Mouse (Mus musculus): ENCODE results near the gene Vps52.

Gene Vps52

GRCm38 (mm10) chr17:33920282-33921097, 35.1 kb upstream of the Vps52 start:
- DNase-seq (ENCODE audit: low read depth, low spot score): peak; percentile 87

GRCm38 (mm10) chr17:33921361-33921760, 34.3 kb upstream of the Vps52 start:
- no peak for DNase-seq (ENCODE audit: low read depth, low spot score)

- peak; percentile 77 for DNase-seq (ENCODE audit: low read depth, low spot score)
Measured at GRCm38 (mm10) chr17:33924577-33925283, 30.9 kb upstream of the Vps52 start.

GRCm38 (mm10) chr17:33925406-33926116, 30.1 kb upstream of the Vps52 start:
- no peak for DNase-seq (ENCODE audit: low read depth, low spot score)

GRCm38 (mm10) chr17:33926207-33926932, 29.2 kb upstream of the Vps52 start:
- DNase-seq (ENCODE audit: low read depth, low spot score): no peak

- DNase-seq (ENCODE audit: low read depth, low spot score): no peak
Measured at GRCm38 (mm10) chr17:33928251-33928947, 27.2 kb upstream of the Vps52 start.

GRCm38 (mm10) chr17:33929371-33930279, 26.0 kb upstream of the Vps52 start, which contains the start of gene Rgl2:
Gene Rgl2, plus strand, starts transcription at chr17:33929543.
- peak; percentile 94 for DNase-seq (ENCODE audit: low read depth, low spot score)

GRCm38 (mm10) chr17:33930280-33931158, 25.1 kb upstream of the Vps52 start:
- DNase-seq (ENCODE audit: low read depth, low spot score): peak; percentile 83

- peak; percentile 70 for DNase-seq (ENCODE audit: low read depth, low spot score)
Measured at GRCm38 (mm10) chr17:33931159-33931866, 24.3 kb upstream of the Vps52 start.

- DNase-seq (ENCODE audit: low read depth, low spot score): no peak
Measured at GRCm38 (mm10) chr17:33931947-33932346, 23.7 kb upstream of the Vps52 start.

GRCm38 (mm10) chr17:33932448-33932847, 23.2 kb upstream of the Vps52 start:
- DNase-seq (ENCODE audit: low read depth, low spot score): no peak

- DNase-seq (ENCODE audit: low read depth, low spot score): no peak
Measured at GRCm38 (mm10) chr17:33932970-33933369, 22.6 kb upstream of the Vps52 start.

- DNase-seq (ENCODE audit: low read depth, low spot score): no peak
Measured at GRCm38 (mm10) chr17:33935422-33936055, 20.1 kb upstream of the Vps52 start.

- DNase-seq (ENCODE audit: low read depth, low spot score): no peak
Measured at GRCm38 (mm10) chr17:33936993-33937392, 18.6 kb upstream of the Vps52 start.

- DNase-seq (ENCODE audit: low read depth, low spot score): no peak
Measured at GRCm38 (mm10) chr17:33938783-33939182, 16.8 kb upstream of the Vps52 start.

GRCm38 (mm10) chr17:33940206-33940805, 15.3 kb upstream of the Vps52 start, which contains the start of the genes Pfdn6 and Wdr46:
Gene Pfdn6, minus strand, starts transcription at chr17:33940343.
Gene Wdr46, plus strand, starts transcription at chr17:33940660.
- DNase-seq (ENCODE audit: low read depth, low spot score): peak; percentile 93

GRCm38 (mm10) chr17:33940981-33941380, 14.6 kb upstream of the Vps52 start:
- DNase-seq (ENCODE audit: low read depth, low spot score): no peak
